Mouse (Mus musculus) megakaryocyte progenitor cell, adult 5-6 weeks (primary cell): ENCODE measurements around the gene Zfp831. TPM values are rescaled to one million over a fixed set of nuclear protein-coding genes. Genes with fewer than 3 reads are reported as not detected.
A peak's percentile ranks its signal among the peaks of the same experiment; 100 is the strongest.

Experiments used
- ATAC-seq: replicated peaks from 2 replicates; pipeline ENCODE4 v1.8.0; 2016; ENCODE audit warnings: mild to moderate bottlenecking, moderate TSS enrichment, inconsistent platforms; ENCODE audit not compliant: poor library complexity
- total RNA-seq, 2 experiments: library from RNA; stranded (forward) in 1 of 2; stranded (reverse) in 1 of 2; fragments of 157-497, 149-512 nt in 1 of 2; fragments of 200-1000 nt in 1 of 2; gene quantifications; 2 replicates each; pipeline versions ENCODE4 v1.2.3 to v1.2.4; 2015 to 2017

Zfp831 gene
- total RNA-seq, 2 experiments from 2014 or later = 0.67 to 1.5 TPM

DNA sequence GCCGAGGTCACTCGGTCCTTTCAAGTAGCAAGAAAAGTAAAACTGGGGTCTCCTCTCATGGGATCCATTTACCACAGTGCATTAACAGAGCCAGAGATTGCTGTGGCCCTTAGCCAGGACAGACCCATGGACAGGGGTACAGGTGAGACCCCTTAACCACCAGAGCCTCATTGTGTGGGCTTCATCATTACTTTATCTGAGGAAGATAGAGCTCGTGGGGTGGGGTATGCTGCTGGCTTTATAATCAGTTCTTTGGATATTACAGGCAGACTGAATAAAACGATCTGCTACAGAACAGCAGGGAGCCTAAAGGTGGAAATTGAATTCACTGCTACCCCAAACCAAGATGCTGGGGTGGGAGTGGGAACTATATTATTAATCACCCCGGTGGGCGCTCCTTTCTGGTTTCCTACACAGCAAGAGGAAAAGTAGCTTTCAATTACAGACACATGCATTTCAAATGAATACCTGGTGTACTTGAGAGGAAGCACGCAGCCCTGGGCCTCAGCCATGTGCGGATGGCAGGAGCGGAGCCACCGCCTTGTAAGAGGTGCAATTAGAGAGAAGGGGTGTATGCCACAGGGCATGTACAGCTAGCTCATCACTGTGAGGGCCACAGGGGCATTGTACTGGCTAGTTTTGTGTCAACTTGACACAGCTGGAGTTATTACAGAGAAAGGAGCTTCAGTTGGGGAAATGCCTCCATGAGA, 83.9 kb downstream of the Zfp831 start:
- no peak for ATAC-seq

DNA sequence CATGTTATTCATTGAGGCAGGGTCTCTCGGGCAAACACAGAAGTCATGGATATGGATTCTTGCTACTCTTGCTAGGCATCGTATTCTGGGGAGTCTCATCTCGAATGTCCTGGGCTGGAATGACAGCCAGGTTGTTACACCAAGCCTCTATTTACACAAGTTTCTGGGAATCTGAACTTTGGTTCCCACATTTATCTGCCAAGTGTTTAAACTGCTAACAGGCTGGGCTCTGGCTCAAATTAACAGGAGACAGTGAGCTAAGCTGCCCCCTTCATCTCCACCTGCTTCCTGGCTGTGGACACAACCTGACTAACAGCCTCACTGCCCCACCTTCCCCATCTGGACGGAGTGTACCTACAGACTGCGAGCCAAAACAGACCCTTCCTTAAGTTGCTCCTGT, 88.6 kb downstream of the Zfp831 start:
- no peak for ATAC-seq

DNA sequence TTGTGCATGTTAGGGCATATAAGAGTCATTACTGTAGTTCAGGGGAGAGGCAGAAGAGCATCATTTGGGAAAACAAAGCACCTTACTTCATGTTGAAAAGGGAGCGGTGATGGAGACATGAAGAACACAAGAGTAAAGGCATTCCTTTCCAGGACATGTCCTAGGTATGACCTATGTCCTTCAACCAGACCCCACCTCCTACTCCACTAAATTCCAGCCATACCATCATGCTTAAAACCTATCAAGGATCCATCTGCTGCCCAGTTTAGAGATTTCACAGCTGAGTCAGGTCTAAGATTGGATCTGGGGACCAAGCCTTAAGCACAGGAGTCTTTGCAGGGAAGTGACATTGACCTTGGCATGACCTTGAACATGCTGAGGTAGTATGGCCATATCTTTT, 91.9 kb downstream of the Zfp831 start:
- no peak for ATAC-seq

DNA sequence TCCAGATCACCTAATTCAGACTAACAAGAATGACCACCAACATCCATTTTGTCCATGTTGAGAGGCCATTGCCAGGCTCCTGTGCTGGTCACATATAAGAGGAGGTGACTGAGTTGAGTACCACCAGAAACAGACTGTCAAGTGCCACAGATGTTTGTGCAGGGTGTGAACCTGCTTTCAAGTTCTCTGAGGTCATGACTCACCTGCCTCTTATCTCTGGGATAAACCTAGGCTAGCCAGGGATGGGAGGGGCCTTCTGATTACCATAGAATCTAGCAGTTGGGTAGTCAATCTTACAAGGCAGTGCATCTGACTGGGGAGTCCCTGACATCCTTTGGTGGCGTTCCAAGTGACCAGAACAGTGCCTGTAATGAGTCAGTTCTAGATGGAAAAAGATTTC, 103.8 kb downstream of the Zfp831 start:
- ATAC-seq = no peak

DNA sequence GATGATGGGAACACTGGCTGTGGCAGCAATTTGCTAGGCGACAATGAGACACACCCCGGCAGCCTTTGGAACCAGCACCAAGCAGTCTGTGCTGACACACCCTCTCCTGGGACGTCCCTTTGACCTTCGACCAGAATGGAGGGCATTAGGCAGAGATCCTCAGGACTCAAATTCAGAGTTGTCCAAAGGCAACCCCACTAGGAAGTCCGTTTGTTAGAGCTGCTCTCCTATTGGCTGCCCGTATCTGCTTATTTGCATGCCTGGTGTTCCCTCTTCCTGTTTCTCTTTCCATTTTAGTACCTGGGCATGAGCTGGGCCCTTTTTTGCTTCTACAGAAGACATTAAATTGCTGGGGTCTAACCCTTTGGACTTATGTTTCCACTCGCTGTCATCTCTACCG, 105.0 kb downstream of the Zfp831 start:
- ATAC-seq = peak; percentile 74

DNA sequence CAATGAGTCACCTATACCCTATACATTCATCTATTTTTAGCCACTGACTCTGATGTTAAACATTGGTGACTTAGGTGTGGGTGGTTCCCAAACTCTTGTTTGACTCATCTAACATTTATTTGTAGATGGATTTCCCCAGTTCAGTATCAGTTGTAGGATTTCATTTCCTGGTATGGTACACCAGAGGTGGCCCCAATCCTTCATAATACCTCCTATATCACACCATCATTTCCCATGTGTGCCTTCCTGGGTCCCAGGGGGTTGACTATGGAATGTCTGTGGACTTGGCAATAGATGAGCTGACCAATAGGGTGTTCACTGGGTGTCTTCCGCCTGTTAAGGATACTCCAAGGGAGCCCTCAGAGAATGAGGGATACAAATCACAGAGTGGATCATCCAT, 109.9 kb downstream of the Zfp831 start:
- ATAC-seq = no peak

DNA sequence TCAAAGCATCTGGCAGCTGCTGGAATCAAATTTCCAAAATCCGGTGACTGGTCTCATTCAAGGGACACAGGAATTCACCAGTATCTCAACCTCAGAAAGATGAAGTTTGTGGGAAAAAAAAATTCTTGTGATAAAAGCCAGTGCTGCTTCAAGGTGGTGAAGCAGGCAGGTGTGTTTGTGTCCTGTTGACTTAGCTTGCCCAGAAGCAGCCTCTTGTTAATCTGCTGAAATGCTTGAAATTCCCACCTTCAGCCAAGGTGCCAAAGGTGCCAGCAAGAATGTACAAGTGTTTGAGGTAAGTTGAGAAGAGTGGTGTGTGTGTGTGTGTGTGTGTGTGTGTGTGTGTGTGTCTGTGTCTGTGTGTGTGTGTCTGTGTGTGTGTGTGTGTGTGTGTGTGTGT, 110.9 kb downstream of the Zfp831 start:
- ATAC-seq = no peak

DNA sequence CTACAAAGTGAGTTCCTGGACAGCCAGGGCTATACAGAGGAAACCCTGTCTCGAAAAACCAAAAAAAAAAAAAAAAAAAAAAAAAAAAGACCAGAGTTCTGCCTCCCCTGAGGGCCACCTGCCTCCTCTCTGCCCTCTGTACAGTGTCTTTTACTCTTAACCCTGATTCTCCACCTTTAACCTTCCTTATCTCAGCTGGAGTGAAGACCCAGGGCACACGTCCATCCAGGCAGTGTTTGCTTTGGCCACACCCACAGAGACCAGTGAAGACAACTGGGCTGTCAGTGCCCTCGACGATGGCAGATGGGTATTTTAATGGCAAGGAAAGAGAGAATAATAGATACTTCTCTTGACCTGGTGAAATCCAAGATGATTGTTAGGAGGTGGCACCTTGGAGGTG, 115.9 kb downstream of the Zfp831 start:
- ATAC-seq = no peak

Other genes with a start within 250 kb of the Zfp831 start
- gene Nelfcd, start 227.7 kb upstream of the Zfp831 start, total RNA-seq (2015) = 27.7 and 29.3 TPM in 2 replicates
- 33.8 and 43.0 TPM in 2 replicates for gene Nelfcd, start 227.7 kb upstream of the Zfp831 start, total RNA-seq (2017)
- 190 and 207 TPM in 2 replicates for gene Ctsz, start 204.5 kb upstream of the Zfp831 start, total RNA-seq (2015)
- 307 and 339 TPM in 2 replicates for gene Ctsz, start 204.5 kb upstream of the Zfp831 start, total RNA-seq (2017)
- gene Tubb1, start 192.8 kb upstream of the Zfp831 start, total RNA-seq (2015) = not detected in 2 replicates
- gene Tubb1, start 192.8 kb upstream of the Zfp831 start, total RNA-seq (2017) = 0.30 TPM in 1 of 2 replicates, not detected in the other
- 546 and 547 TPM in 2 replicates for gene Atp5e, start 179.4 kb upstream of the Zfp831 start, total RNA-seq (2015)
- 250 and 276 TPM in 2 replicates for gene Atp5e, start 179.4 kb upstream of the Zfp831 start, total RNA-seq (2017)
- 85.8 and 87.2 TPM in 2 replicates for gene Prelid3b, start 170.5 kb upstream of the Zfp831 start, total RNA-seq (2015)
- gene Prelid3b, start 170.5 kb upstream of the Zfp831 start, total RNA-seq (2017) = 145 and 157 TPM in 2 replicates
- 0.12 TPM in 1 of 2 replicates, not detected in the other for gene Edn3, start 117.1 kb downstream of the Zfp831 start, total RNA-seq (2015)
- gene Edn3, start 117.1 kb downstream of the Zfp831 start, total RNA-seq (2017) = not detected in 2 replicates